16 mouse cellular contexts compared by ENCODE assay signal in genomic region chrX:85855938-85856337, GRCm38 (mm10). TPM values are rescaled to one million over a fixed set of nuclear protein-coding genes. Genes with fewer than 3 reads are reported as not detected.
"Had no signal": no experiment of that assay in that cellular context is flagged by ENCODE, and none has a peak within 500 bp of the region (broad histone marks: within the 10 kb centered on the region; RNA-seq: fewer than 3 reads in every experiment).

No protein-coding gene starts in this region.

- H3K9me3 ChIP-seq: limb, embryonic 10.5 days; liver, embryonic 12.5 days; lung, embryonic 15.5 days; megakaryocyte, embryonic 14.5 days; midbrain, embryonic 12.5 days; neural tube, embryonic 13.5 days; stomach, embryonic 15.5 days had no signal

- DNase-seq: lung, postnatal 14 days; retina, postnatal 1 day; right cerebral cortex, postnatal 14 days; thymus, adult 2 months; thymus, postnatal 25 days had no signal

- H3K27me3 ChIP-seq: liver, embryonic 12.5 days; lung, embryonic 15.5 days; midbrain, embryonic 12.5 days; neural tube, embryonic 13.5 days; stomach, embryonic 15.5 days had no signal

- ATAC-seq: liver, embryonic 12.5 days; midbrain, embryonic 16.5 days had no signal

- H3K4me3 ChIP-seq: left cerebral cortex, adult 2 months; limb, embryonic 10.5 days; liver, embryonic 12.5 days; lung, embryonic 15.5 days; megakaryocyte, embryonic 14.5 days; midbrain, embryonic 12.5 days; neural tube, embryonic 13.5 days; stomach, embryonic 15.5 days had no signal

- H3K4me1 ChIP-seq: limb, embryonic 10.5 days; liver, embryonic 12.5 days; lung, embryonic 15.5 days; megakaryocyte, embryonic 14.5 days; midbrain, embryonic 12.5 days; neural tube, embryonic 13.5 days; stomach, embryonic 15.5 days had no signal

- H3K9ac ChIP-seq: liver, embryonic 12.5 days; lung, embryonic 15.5 days; midbrain, embryonic 12.5 days; neural tube, embryonic 13.5 days; stomach, embryonic 15.5 days had no signal

- H3K27ac ChIP-seq: left cerebral cortex, adult 2 months; limb, embryonic 10.5 days; liver, embryonic 12.5 days; macrophage; midbrain, embryonic 12.5 days; neural tube, embryonic 13.5 days; stomach, embryonic 15.5 days had no signal

- H3K36me3 ChIP-seq: limb, embryonic 10.5 days; liver, embryonic 12.5 days; lung, embryonic 15.5 days; midbrain, embryonic 12.5 days; neural tube, embryonic 13.5 days; stomach, embryonic 15.5 days had no signal

- H3K4me2 ChIP-seq: liver, embryonic 12.5 days; lung, embryonic 15.5 days; midbrain, embryonic 12.5 days; neural tube, embryonic 13.5 days; stomach, embryonic 15.5 days had no signal

RNA-seq across cellular contexts. Expression of gene 5430427O19Rik, which starts 14.2 kb away (rescaled TPM):
- polyA plus RNA-seq: midbrain, embryonic 12.5 days; midbrain, embryonic 16.5 days; testis, adult 2 months had no signal
